Mouse (Mus musculus) heart, postnatal 14 days (tissue): Measurements from ENCODE around the gene Ndc1. TPM values are rescaled to one million over a fixed set of nuclear protein-coding genes. Genes with fewer than 3 reads are reported as not detected.
"Not testable (repeated sequence)": the region's sequence is repeated elsewhere in the genome, so short reads cannot be mapped to it uniquely, and the experiment has no call there.

Experiments
- DNase-seq, 2 experiments: peaks; one replicate each; pipeline ENCODE4 v3.0.0; 2021 to 2022
- intact Hi-C: fragments of 180-260 bp; cut with DNase I; formaldehyde crosslinking; loops from one replicate; pipeline ENCODE4 v1.15.1; 2025
- long read RNA-seq, 2 experiments: library from polyadenylated mRNA; stranded (forward); transcript quantifications; one replicate each; pipeline ENCODE4 v2.0.0; 2021
- total RNA-seq, 2 experiments: library from RNA; stranded (reverse); gene quantifications; 2 replicates each; pipeline ENCODE4 v1.2.3; 2021

The Ndc1 gene
- 10 to 100 TPM; 11.5 to 12.8 TPM for total RNA-seq
- long read RNA-seq, experiment 1, full-length matches to known transcripts, result 16 of 25 reads
- long read RNA-seq, experiment 1, partial matches to known transcripts, result 1 of 25 reads
- long read RNA-seq, experiment 1, other reads (novel, unspliced or antisense), result 8 of 25 reads
- long read RNA-seq, experiment 2, full-length matches to known transcripts, result 12 of 24 reads
- long read RNA-seq, experiment 2, partial matches to known transcripts, result 2 of 24 reads
- long read RNA-seq, experiment 2, other reads (novel, unspliced or antisense), result 10 of 24 reads

DNA sequence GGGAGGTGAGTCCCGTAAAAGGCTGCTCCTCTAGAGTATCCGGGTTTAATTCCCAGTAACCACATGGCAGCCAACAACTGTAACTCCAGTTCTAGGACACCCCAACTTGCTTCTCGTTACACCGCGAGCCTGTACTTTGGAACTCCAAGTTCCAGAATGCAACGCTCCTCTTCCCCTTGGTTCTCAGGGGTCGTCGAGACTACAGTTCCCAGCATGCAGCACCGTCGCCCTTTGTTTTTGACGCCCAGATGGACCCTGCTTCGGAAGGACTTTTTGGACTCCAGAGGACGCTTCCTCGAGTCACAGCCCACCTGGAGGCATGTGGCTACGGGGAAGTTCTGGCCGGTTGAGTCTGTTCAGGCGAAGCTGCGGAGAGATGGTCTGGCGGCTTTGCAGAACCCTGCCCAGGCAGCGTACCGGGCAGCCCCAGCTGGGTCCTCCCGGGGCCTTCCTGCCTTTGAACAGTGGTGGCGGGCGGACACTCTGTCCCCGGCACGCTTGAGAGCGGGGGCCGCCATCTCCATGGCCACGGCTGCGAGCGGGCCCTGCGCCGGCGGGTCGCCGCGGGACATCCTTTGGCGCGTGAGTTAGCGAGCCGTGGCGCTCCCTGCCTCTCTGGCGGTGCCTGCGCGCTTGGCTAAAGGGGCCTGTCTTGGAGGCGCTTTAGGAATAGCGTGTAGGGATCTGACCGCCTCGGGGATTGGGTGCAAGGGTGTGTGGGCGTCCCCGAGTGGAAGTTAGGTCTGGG lies at the start of gene Ndc1:
Ndc1 (plus strand) TSS at position 218 of the 748 bp plus-strand sequence.
- peak; percentile 83 to 86 for DNase-seq
- intact Hi-C loops, result no loop called here

DNA sequence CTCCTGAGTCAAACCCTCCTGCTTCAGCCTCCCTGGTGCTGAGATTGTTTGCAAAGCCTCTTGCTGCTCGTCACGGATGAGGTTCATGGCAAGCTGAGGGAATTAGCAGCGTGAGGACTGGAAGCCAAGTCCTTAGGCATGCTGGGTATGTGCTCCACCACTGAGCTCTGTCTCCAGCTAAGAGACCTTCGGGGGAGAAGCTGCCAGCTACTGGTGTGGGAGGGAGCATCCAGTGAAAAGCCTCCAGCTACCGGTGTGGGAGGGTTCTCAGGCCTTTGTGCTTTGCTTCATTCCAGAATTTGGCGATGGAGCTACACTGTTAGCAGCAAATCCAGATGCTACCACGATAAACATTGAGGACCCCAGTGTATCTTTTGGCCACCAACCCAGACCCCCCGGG lies 48.9 kb upstream of the Ndc1 start:
- intact Hi-C loops, result no loop called here

DNA sequence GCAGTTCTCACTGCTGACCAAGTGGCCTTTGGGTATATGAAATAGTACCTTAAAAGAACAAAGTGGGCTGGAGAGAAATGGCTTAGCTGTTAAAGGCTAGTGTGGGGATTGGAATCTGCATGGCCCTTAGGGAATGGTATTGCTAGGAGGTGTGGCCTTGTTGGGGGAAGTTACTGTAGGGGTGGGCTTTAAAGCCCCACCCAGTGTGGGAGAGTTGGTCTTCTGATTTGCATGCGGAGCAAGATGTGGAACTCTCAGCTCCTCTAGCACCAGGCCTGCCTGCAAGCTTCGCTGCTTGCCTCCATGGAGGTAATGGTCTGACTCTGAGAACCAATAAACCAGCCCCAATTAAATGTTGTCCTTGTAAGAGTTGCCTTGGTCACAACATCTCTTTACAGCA lies 46.5 kb upstream of the Ndc1 start:
- DNase-seq, result no peak
- intact Hi-C loops, result no loop called here

More for the DNA sequence above, 48.9 kb upstream of the Ndc1 start:
- DNase-seq, result no peak

DNA sequence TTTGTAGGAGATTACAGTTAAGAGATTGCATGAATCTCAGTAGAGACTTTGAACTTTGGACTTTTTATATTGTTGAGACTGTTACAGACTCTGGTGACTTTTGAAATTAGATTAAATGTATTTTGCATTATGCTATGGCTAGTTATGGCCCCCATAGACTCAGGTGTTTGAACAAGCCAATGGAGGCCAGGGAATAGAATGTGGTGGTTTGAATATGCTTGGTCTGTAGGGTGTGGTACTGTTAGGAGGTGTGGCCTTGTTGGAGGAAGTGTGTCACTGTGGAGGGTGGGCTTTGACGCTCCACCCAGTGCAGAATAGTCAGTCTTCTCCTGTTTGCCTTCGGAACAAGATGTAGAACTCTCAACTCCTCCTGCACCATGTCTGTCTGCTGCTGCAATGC lies 44.5 kb upstream of the Ndc1 start:
- intact Hi-C loops, result no loop called here
- DNase-seq, result no peak

DNA sequence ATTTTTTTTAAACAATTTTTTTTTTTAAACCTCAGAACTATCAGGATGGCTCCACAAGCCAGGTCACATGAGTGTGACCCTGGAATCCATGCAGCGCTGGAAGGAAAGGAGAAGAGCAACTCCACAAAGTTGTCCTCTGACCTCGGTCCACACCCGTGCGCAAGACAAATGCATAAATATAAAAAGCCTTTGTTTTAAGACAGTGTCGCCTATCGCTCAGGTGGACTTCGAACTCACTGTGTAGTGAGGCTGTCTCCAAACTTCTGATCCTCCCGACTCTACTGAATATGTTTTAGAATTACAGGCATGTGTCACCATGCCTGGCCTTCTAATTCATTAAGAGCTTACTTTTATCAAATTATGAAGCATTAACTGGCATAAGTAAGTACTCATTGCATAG lies 39.1 kb upstream of the Ndc1 start:
- intact Hi-C loops, result no loop called here
- DNase-seq, result no peak

DNA sequence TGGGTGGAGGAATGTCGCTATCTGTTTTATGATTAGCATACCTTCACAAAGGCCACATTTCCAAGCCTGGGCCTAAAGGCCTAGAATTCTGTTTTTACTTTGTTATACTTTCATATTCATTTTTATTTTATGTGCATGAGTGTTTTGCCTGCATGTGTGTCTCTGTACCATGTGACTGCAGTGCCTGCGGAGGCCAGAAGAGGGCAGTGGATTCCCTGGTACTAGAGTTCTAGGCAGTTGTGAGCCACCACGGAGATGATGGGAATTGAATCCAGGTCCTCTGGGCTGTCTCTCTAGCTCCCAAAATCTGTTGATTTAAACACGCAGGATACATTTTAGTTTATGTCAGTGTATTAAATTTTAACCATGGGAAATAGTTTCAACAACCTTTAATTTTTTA lies 34.1 kb upstream of the Ndc1 start:
- intact Hi-C loops, result no loop called here
- no peak for DNase-seq

DNA sequence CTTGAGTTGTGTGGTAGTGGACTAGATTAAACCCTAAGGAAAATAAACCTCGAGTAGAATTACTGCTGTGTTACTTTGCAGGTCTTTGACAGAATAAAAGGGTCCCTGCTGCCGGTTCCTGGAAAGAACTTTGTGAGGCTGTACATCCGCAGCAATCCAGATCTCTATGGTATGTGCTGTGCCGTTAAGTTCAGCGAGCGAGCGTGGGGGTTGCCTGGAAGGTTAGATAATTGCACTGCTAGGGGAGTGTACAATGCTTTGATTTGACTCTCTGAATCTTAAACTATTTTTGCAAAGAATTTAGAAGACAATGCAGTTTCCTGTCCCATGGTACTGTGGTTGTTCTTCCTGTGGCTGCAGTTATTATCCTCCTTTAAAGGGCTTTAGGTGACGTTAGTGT lies 31.2 kb upstream of the Ndc1 start:
- DNase-seq, result no peak
- intact Hi-C loops, result no loop called here

DNA sequence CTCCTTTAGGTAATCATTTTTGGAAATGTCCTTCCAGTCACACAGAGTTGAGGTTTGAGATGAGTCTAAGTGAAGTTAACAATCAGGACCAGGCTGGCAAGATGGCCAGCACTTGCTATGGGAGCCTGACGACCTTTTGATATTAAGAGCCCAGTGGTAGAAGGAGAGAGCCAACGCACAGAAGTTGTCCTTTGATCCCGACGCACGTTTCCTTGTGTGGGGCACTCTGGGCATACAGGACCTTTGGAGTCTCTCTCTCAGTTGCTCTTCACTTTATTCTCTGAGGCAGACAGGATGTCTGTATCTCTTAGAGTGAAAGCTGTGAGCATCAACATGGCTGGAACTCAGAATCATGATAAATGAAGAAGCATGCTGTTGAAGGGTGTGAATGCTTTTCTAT lies 30.1 kb upstream of the Ndc1 start:
- intact Hi-C loops, result no loop called here
- DNase-seq, result no peak

DNA sequence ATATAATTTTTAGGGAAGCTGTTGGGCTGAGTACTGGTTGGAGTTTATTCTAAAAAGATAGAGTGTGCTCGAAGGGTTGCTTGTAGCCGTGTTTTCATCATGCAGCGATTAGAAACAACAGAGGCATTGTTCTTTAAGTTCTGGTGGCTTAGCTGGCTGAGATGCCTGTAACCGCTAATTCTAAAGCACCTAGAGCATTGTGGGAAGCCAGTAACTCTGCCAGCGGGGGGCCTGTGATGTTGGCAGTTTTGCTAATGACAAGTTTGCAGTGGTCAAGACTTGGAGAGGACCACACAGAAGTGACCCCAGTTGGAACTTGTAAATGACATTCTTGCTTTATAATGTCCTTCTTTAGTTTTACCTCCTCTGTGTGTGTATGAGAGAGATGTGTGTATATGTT lies 26.2 kb upstream of the Ndc1 start:
- intact Hi-C loops, result no loop called here
- DNase-seq, result no peak

DNA sequence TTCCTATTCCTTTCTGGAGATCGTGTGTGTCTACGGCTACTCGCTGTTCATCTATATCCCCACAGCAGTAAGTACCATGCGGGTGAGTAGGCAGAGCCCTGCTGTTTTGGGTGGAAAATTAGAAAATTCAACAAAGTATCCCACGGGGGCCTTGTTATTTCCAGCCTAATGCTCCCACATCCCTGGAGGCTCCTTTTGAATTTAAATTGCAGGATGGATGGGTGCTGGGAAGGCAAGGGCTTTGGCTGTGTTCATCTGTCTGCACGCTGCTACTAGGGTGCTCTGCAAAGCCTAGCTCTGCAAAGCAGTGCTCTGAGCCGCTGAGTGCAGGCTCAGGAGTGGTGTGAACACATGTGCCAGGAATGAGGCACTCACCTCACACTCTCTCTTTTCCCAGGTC lies 23.0 kb upstream of the Ndc1 start:
- intact Hi-C loops, result no loop called here
- DNase-seq, result no peak

DNA sequence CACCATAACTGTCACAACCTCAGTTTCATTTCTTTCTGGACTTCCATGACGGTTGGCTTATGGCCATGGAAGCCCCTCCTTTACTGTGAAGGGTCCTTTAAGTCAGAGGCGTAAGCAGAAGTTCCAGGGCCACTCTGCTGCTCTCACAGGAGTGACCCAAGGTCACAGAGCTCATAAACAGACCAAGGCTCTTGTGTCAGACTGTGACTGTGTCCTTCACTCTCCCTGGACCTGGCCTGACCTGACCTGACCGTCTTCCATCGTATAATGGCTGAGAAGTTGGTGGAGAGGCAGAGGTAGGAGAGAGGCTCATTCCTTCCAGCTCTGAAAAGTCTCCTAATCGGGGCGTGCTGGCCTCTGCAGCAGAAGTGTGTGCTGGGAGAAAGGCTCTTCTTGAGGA lies 20.4 kb upstream of the Ndc1 start:
- no peak for DNase-seq
- intact Hi-C loops, result no loop called here

DNA sequence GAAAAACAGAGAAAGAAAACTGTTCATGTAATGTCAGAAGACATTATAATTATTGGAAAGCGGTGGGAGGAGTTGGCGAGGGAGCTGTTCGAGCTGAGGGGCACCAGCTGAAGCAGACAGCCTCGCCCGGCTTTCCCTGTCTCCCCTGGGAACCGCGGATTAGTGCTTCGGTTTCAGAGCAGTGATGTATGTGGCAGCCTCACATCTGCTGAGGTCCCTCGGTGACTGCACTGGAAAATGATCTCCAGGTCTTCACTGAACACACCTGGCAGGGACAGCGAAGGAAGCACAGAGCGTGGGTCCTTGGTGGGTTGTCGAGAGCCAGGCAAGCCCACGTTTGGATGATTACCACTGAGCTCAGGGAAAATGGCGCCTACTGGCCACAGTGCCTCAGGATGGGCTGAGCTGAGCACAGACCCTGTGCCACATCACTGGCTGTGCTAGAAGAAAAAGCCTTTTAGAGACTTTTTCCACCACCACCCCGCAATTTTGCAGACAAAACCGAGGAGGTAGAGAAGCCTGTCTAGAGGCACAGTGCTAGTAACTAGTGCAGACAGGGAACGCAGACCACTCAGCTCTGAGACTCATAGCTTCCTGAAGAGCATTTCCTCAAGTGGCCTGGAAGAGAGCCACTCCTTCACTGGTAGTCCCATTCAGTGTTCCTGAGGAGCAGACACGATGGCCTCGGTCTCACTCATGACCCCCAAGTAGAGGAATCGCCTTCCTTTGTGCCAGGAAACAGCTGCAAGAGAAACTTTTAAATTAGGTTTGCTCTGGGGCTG lies 18.9 kb upstream of the Ndc1 start:
- intact Hi-C loops, result loop anchor here (1.0 kb wide), 1 partner anchor 98 kb away; no protein-coding TSS in a partner anchor
- DNase-seq, result no peak

DNA sequence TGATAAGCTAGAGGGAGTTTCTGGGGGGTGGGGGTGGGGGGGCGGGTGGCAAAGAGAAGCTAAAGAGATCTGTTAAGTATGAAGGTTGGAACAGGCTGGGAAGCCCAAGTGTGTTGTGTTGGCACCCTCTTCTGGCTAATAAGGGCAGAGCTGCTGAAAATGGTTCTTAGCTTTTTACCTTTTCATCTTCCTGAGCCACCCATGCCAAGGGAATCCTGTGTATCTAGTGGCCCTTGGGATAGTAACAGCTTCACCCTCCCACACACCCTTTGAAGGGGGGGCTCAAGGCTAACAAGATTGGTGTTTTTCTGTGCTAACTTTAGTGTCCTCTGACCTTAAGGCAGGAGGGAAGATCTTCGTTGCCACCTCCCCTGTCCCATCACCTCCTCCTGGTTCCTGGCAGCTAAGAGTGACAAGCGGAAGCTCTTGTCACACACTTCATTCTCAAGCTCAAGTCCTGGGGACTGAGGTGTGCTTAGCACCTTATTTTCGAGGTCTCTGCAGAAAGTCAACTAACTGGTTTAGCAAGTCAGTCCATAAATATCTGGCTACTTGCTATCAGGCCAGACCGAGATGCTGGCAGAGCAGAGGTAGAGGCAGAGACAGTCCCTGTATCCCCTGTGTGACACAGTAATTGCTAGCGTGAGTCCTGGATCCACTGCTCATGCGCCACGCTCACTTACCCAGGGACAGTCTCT lies 18.1 kb upstream of the Ndc1 start:
- DNase-seq, result peak; percentile 18 to 45
- intact Hi-C loops, result loop anchor here (1.0 kb wide), 1 partner anchor 99 kb away; no protein-coding TSS in a partner anchor

DNA sequence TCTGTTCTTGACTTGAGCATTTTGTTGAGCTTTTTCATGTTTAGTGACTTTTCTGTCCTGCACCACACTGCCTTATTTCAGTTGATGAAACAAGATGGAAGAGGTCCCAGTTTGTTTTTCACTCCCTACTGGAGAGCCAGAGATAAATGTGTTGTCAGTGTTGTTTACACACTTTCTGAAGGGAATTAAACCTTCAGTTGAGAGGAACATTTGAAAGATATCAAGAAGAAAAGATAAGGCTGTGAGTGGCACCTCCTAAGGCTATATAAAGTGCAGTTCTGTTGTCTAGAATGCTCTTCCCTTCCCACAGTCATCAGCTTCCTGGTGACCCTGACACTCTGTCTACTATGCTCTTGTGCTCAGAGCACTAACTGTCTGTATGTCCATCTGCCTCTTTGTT lies 16.2 kb upstream of the Ndc1 start:
- intact Hi-C loops, result no loop called here
- DNase-seq, result no peak

DNA sequence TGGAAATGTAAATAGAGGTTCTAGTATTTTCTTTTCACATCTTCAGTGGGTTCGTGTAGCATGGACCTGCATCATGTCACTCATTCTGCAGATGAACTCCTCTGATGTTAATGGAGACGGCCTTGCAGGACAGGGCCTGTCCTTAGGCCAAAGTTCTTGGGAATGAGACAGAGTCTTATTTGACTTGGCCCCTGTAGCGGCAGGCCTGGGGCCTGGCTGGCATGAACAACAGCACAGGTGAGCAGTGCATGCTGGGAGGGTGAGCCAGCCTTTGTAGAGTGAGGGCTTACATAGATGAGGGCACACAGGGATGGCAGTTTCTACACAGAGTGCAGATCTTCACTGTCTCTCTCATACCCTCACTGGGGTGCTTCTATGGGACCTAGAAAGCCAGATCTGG lies 14.0 kb upstream of the Ndc1 start:
- intact Hi-C loops, result no loop called here
- no peak for DNase-seq

DNA sequence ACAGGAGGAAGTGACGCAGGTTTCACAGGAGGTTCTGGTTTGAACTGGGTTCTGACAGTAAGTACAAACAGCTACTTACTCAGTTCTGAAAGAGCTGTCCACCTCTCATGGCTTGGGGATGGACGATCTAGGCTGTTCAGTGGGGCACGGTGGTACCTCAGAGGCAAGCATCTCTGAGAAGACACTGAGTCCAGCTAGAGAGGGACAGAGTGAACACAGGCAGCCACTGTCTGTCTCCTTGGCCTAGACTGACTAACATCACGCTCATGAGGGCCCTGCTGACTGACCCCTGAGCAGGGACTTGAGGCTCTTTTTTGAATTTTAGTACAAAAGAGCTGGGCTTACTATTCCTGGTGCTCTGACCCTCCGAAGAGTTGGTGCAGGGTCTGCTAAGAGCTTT lies 13.5 kb upstream of the Ndc1 start:
- DNase-seq, result no peak
- intact Hi-C loops, result no loop called here

DNA sequence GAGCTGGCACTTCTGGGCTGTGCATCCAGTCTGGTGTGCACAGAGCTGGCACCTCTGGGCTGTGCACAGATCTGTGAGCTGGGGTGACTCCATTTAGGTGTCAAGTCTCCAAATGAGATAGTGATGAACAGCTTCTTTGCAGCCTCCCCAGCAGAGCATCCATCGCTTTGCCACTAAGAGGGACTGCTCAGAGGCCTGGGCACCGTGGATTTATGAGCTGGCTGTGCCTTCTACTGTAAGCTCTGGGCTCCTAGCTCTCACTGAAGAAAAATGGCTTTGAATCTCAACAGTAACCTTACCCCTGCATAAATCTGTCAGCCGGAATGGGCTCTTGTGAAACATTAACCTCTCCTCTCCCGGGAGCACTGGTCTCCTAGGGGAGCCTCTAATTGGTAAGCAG lies 13.0 kb upstream of the Ndc1 start:
- DNase-seq, result no peak
- intact Hi-C loops, result no loop called here

DNA sequence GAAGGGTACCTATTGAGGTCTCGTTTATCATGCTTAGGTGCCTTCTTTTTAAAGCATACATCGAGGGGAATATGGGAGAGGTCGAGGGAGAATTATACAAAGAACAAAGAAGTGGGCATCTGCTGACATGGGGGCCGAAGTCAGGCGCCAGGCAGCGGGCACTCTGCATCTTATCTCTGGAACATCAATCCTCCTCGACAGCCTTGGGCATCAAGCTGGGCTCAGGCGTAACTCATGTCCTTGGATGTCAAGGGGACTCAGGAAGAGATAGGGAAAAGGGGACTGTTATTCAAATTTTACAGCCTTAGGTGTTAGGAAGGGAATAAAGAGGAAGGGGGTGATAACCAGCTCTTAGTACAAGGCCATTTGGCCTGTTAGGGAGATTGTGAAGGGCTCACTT lies 10.4 kb upstream of the Ndc1 start:
- DNase-seq, intact Hi-C loops: not testable (repeated sequence)

DNA sequence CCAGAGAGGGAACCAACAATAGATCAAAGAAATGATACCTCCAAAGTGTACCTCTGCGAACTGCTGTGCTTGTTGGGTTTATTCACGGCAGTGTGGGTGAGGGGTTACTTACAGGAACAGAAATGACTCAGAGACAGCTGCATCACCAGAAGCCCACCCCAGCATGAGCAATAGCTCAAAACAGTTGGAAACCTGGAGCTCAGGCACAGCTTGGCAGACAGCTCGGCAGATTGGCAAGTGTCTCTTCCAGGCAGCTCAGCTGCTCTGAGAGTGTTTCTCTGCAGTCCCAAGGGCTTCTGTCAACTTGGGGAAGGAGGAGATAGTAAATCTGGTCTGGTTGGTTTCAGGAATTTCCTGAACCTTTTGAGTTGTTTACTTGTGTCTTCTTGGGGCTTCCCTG lies 9.1 kb upstream of the Ndc1 start:
- intact Hi-C loops, result no loop called here
- no peak for DNase-seq

DNA sequence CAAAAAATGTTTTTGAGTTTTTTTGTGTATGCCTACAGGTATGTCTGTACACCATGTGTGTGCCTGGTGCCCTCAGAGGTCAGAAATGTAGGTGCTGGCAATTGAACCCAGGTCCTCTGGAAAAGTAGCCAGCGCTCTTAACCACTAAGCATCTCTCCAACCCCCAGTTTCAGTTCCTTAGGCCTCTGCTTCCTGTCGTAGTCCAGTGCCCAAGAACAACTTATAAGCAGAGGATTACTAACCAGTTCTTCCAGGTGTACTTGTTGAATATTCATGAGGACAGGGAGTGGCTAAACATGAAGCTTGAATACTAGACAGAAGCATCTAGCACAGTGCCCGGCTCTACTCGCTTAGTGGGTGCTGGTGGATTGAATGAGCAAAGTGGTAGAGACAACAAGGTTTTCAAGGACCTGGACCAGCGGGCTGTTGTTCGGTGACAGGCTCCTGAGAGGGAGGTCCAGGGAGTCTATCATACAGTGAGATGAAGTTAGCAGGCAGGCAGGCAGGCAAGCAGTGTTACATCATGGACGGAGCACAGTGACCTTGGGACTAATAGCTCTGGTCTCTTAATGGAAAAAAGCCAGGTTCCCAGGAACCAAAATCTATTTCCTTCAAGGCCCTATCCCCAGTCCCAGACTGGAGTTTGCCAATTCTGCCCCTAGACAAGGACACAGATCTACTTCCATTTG lies 7.0 kb upstream of the Ndc1 start:
- intact Hi-C loops, result no loop called here
- DNase-seq, result no peak
